Mouse (Mus musculus) liver, postnatal 0 days (tissue): Measurements from ENCODE around the gene Slc39a3.

Experiments used
- CTCF ChIP-seq: sonication (generic); IDR thresholded peaks from 2 replicates; pipeline ENCODE4 v1.5.1; 2016; ENCODE audit warnings: antibody characterized with exemption, low read depth
- EP300 ChIP-seq: IDR thresholded peaks from 2 replicates; pipeline ENCODE4 v1.6.1; 2016; ENCODE audit warnings: antibody characterized with exemption, low read depth, mild to moderate bottlenecking

- TF ChIP-seq EP300 (no peak), CTCF (no peak)
Observed at GRCm38 (mm10) chr10:80985970-80986701, 51.1 kb downstream of the Slc39a3 start.
